Mouse (Mus musculus) gastrocnemius, postnatal 14 days (tissue): ENCODE data around the gene Ly6g6f. TPM values are rescaled to one million over a fixed set of nuclear protein-coding genes. Genes with fewer than 3 reads are reported as not detected.

Experiments
- DNase-seq: peaks from one replicate; pipeline ENCODE4 v3.0.0; 2021; ENCODE audit warnings: mixed read lengths
- intact Hi-C: fragments of 180-260 bp; cut with DNase I; formaldehyde crosslinking; loops from one replicate; pipeline ENCODE4 v1.15.1; 2025; ENCODE audit warnings: low total_unique reads
- total RNA-seq, 2 experiments: library from RNA; stranded (reverse); gene quantifications; 2 replicates each; pipeline ENCODE4 v1.2.3; 2021

Gene Ly6g6f
- total RNA-seq, 2 experiments from 2014 or later: not detected

GRCm38 (mm10) chr17:35058911-35059892 lies 26.2 kb downstream of the Ly6g6f start, which contains the start of gene Ddah2:
Gene Ddah2, plus strand, starts transcription at chr17:35059035.
- peak; percentile 93 for DNase-seq
- intact Hi-C loops: loop anchor here (2.0 kb wide), 1 partner anchor 38 kb away; no protein-coding TSS in a partner anchor

- DNase-seq: no peak
- intact Hi-C loops: loop anchor here (2.0 kb wide), 1 partner anchor 38 kb away; no protein-coding TSS in a partner anchor
Measured at GRCm38 (mm10) chr17:35058316-35058715, 27.1 kb downstream of the Ly6g6f start.

- no peak for DNase-seq
- intact Hi-C loops: no loop called here
Measured at GRCm38 (mm10) chr17:35057090-35057489, 28.3 kb downstream of the Ly6g6f start.

GRCm38 (mm10) chr17:35055691-35056495 lies 29.5 kb downstream of the Ly6g6f start:
- no peak for DNase-seq
- intact Hi-C loops: no loop called here

GRCm38 (mm10) chr17:35052271-35052798 lies 33.1 kb downstream of the Ly6g6f start:
- intact Hi-C loops: no loop called here
- DNase-seq: no peak

- intact Hi-C loops: no loop called here
- peak; percentile 63 for DNase-seq
Measured at GRCm38 (mm10) chr17:35051156-35052086, 34.0 kb downstream of the Ly6g6f start.

GRCm38 (mm10) chr17:35050126-35050750 lies 35.2 kb downstream of the Ly6g6f start:
- intact Hi-C loops: no loop called here

GRCm38 (mm10) chr17:35049561-35050016 lies 35.8 kb downstream of the Ly6g6f start, which contains the start of gene Clic1:
Gene Clic1, plus strand, starts transcription at chr17:35049966.
- DNase-seq: peak; percentile 70
- intact Hi-C loops: no loop called here

More at GRCm38 (mm10) chr17:35050126-35050750, 35.2 kb downstream of the Ly6g6f start:
- DNase-seq: peak; percentile 83

GRCm38 (mm10) chr17:35048932-35049440 lies 36.4 kb downstream of the Ly6g6f start:
- intact Hi-C loops: no loop called here
- DNase-seq: no peak

- DNase-seq: no peak
Measured at GRCm38 (mm10) chr17:35048149-35048931, 37.1 kb downstream of the Ly6g6f start.

GRCm38 (mm10) chr17:35047688-35048087 lies 37.7 kb downstream of the Ly6g6f start:
- DNase-seq: no peak
- intact Hi-C loops: no loop called here

More at GRCm38 (mm10) chr17:35048149-35048931, 37.1 kb downstream of the Ly6g6f start:
- intact Hi-C loops: no loop called here

- intact Hi-C loops: no loop called here
- peak; percentile 96 for DNase-seq
Measured at GRCm38 (mm10) chr17:35046681-35047455, 38.5 kb downstream of the Ly6g6f start, which contains the start of gene Msh5. Gene Msh5, minus strand, starts transcription at chr17:35046745.

- no peak for DNase-seq
- intact Hi-C loops: no loop called here
Measured at GRCm38 (mm10) chr17:35045807-35046680, 39.4 kb downstream of the Ly6g6f start.

- no peak for DNase-seq
- intact Hi-C loops: no loop called here
Measured at GRCm38 (mm10) chr17:35044904-35045806, 40.3 kb downstream of the Ly6g6f start.
